Mouse (Mus musculus): ENCODE data around the gene Rac1. TPM values are rescaled to one million over a fixed set of nuclear protein-coding genes. Genes with fewer than 3 reads are reported as not detected.
"Not testable (repeated sequence)": the region's sequence is repeated elsewhere in the genome, so short reads cannot be mapped to it uniquely, and the experiment has no call there.

The Rac1 gene
- polyA plus RNA-seq, 1 experiment, result 420 TPM

DNA sequence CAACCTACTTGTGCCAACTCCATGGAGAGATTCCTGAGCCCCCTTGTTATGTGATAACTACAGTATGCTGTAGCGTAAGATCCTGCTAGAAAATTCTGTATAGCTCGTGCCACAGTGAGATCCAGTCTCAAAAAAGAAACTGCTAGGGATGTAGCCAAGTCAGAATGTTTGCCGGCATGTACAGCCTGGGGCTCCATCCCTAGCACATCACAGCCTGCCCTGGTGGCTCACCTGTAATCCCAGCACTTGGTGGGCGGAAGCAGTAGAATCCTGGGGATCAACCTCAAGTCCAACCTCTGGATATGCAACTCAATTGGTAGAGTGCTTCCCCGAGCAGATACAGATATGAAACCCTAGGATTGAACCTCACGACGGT, 460 bp upstream of the Rac1 start:
- no peak for DNase-seq (ENCODE audit: low read depth, low spot score)
- 10% methylated on average over 7 of the region's 7 CpGs for WGBS

DNA sequence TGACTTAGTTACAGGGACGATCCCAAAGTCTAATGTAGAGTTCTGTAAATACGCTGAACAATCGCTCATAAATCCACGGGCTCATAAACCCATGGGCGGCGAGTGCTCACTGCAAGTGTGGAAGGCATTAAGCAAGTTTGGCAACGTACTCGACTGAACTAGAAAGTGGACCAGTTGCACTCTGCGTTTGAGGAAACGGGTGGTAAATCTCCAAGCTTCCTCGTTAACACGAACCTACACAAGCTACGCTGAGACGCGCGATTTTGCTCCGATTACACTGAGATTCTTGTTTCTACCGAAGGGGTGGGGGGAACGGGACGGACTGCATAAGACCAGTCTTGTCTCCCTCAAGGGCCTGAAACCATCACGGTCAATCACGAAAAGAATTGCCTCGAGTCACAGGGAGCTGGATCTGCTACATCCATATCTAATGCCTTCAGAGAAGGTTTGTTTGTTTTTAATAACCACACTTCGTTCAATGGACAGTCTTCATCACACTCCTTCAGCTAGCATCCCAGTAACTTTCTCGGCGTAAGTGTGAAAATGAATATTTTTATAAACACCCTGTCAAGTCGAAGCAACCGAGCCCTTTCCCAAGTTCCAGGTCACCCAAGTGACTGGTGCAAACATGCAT, 1.0 kb downstream of the Rac1 start:
- DNase-seq (ENCODE audit: low read depth, low spot score), result peak; percentile 80
- WGBS, result under 1% methylated on average over 28 of the region's 28 CpGs

DNA sequence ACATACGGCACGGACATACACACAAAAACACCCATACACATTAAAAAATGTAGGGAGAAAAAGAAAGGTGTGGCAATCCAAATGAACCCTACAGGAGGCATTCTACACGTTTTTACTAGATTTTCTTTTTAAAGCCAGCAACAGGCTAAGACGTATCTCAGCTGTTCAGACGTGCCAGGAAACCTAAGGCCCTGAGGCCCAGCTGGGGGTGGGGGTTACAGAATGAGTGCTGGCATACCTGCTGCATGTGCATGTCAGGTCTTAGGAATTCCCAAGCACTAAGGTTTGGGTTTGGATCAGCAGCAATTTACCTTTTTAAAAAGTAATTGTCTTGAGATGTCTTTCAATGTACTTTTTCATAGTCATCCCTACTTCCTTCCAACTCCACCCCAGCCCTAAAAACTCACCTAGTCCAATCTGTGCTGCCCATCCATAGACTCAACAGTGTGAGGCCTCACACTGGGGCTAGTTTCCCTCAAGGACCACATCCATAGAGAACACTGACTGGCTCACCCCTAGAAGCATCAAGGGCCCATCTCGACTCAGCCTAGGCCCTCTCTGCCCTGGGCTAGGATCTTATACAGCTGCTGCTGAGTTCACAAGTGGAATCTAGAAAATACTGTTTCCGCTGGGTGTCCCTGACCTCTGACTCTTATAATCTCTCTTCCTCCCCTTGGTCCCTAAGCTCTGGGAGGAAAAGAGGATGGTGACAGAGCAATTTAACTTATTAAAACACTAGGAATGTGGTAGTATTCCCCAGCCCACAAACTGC, 2.2 kb downstream of the Rac1 start:
- 35% methylated on average over 7 of the region's 7 CpGs for WGBS

GRCm38 (mm10) chr5:143522882-143523281, 5.0 kb downstream of the Rac1 start:
- 35% methylated on average over 3 of the region's 3 CpGs for WGBS
- no peak for DNase-seq (ENCODE audit: low read depth, low spot score)

More for the DNA sequence above, 2.2 kb downstream of the Rac1 start:
- DNase-seq (ENCODE audit: low read depth, low spot score), result no peak

DNA sequence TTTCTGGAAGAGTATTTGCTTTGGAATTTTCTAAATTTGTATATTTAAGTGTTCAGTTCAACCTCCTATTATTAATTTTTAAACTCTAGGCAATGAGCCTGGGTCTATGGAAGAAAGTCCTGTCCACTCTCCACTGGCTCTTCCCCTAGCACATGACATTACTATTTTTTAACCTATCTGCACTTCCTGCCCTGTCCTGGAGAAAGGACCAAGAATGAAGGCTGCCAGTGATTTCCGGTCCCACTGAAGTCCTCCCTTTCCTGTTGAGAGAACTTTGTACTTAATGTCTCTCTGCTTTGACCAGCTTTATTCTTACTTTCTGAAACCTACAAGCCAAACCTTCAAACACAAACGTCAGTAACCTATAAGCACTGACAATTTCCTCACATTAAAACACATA, 7.4 kb downstream of the Rac1 start:
- DNase-seq (ENCODE audit: low read depth, low spot score), result peak; percentile 64
- WGBS, result 15% methylated on average over 2 of the region's 2 CpGs

GRCm38 (mm10) chr5:143518045-143518591, 9.7 kb downstream of the Rac1 start:
- DNase-seq (ENCODE audit: low read depth, low spot score), result no peak
- WGBS, result 32% methylated on average over 6 of the region's 6 CpGs

DNA sequence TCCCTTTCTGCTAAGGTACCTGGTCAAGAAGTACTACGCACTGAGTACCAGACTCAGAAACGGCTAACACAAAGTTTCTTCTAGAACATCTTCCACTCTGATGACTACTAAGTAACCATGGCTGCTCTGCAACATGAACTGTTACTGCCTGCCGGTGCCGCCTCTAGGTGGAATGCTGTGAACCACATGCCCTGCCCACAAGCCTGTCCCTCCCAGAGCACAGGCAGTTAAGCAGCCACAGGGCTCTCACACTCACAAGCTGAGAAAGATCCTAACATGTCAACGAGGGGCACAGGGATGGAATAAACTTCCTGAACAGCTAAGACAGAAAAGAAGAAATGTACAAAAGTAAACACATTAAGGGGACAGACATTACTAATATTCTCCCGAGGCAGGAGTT, 10.4 kb downstream of the Rac1 start:
- no peak for DNase-seq (ENCODE audit: low read depth, low spot score)
- 35% methylated on average over 6 of the region's 6 CpGs for WGBS

DNA sequence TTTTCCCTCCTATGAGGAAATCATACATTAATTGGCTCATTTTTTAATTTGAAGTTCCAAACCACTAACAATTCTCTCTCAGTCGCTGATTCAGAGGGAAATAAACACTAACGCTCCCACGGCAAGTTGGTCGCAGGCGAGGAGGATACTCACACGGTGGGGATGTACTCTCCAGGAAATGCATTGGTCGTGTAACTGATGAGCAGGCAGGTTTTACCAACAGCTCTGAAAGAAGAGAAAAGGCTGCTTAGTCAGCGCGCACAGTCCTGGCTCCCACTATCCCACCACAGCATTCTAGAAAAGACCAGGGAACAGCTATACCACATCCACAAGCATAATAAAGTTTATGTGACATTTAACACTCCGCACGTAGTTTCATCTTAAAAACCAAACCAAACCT, 10.8 kb downstream of the Rac1 start:
- DNase-seq (ENCODE audit: low read depth, low spot score), result no peak
- 77% methylated on average over 11 of the region's 11 CpGs for WGBS

DNA sequence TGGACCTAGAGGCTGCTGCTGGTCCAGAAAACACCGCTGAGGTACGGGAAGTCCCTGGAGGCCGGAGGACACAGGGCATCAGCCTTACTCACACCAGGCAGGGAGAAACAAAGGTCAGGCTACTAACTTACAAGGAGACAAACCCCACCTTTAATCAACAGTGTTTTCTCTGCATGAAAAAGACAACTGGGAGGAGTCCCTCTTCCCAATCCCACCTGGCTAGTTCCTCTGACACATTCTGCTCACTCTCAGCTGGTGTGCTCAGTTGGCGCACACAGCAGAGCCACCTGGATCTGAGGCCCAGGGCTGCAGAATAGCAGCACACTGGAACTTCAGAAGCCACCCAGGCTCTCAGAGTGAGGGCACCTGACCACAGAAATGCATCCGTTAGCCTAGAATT, 13.0 kb downstream of the Rac1 start:
- no peak for DNase-seq (ENCODE audit: low read depth, low spot score)

DNA sequence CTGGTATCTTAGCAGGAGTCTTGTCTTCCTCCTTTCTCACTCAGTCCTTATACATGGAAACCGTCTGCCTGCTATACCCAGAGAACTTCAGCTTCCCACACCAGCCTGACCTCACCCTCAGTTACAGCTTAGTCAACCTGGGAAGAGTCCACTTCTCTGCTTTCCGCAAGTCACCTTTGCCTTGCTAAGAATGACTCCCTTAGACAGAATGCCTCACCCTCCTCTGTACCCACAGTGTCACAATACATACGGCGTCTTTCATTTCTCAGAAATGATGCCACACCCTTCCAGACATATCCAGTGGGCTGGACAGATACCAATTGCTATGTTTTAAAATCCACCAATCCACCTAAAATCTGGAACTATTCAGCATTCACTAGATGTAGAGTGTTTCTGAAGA, 15.5 kb downstream of the Rac1 start:
- WGBS, result 22% methylated on average over 4 of the region's 4 CpGs
- DNase-seq (ENCODE audit: low read depth, low spot score), result no peak

More for the DNA sequence above, 13.0 kb downstream of the Rac1 start:
- WGBS, result 59% methylated on average over 5 of the region's 5 CpGs

DNA sequence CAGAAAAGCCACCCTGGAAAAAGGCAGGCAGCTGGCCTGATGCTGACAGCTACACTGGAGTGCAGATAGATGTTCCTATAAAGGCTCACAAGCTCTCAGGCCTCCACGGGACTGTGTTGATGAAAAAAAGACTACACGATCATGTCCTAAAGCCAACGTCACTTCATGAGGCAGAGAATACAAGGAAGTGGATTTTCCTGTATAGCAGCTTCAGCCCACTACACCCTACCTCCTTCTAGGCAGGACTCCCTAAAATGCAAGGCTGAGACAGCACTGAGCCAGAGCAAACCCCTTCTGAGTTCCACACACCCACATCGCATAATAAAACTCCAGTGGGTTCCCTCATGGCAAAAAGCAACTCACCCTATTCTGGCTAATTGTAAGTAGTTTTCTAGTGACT, 16.3 kb downstream of the Rac1 start:
- no peak for DNase-seq (ENCODE audit: low read depth, low spot score)
- WGBS, result 39% methylated on average over 4 of the region's 4 CpGs

DNA sequence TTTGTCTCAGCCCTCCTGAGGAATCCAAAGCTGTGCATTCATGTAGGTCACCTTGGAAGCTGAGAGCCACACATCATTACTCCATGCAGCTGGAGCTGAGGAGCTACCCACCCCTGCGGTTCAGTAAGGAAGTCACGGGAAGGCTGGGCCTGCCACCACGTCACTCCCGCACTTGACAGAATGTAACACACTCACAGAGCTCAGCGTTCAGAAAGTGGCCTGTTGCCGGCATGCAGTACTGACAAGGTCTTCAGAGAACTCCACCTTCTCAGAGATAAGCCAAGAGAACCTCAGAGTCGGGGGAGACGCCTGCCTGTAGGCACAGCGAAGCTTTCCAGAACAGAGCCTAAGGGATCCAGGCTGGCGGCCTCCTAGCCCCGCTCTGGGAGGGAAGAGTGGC, 18.1 kb downstream of the Rac1 start:
- DNase-seq (ENCODE audit: low read depth, low spot score), result no peak
- 71% methylated on average over 11 of the region's 11 CpGs for WGBS

DNA sequence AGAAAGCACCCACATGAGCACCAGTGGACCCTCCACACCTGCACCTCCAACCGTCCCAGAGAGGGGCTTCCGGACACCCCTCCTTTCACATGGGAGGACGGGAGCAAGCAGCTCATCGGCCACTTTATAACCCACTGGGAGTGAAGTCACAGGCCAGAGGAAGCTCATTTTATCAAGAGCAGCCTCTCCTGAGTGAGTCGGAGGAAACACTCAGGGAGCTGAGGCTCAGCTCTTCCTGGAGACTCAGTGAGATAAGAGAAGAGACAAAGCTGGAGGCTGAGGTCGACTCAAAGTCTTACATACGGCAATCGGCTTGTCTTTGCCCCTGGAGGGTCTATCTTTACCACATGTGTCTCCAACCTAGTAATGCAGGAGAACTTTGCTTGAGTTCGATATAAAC, 18.5 kb downstream of the Rac1 start:
- WGBS, result 71% methylated on average over 9 of the region's 9 CpGs
- no peak for DNase-seq (ENCODE audit: low read depth, low spot score)

- 76% methylated on average over 7 of the region's 7 CpGs for WGBS
- no peak for DNase-seq (ENCODE audit: low read depth, low spot score)
Measured at GRCm38 (mm10) chr5:143505545-143505944, 22.3 kb downstream of the Rac1 start.

- WGBS, result 75% methylated on average over 8 of the region's 8 CpGs
- no peak for DNase-seq (ENCODE audit: low read depth, low spot score)
Measured at GRCm38 (mm10) chr5:143505056-143505455, 22.8 kb downstream of the Rac1 start.

- no peak for DNase-seq (ENCODE audit: low read depth, low spot score)
- WGBS, result 69% methylated on average over 3 of the region's 3 CpGs
Measured at GRCm38 (mm10) chr5:143504453-143504852, 23.4 kb downstream of the Rac1 start.

- WGBS, result 92% methylated on average over 6 of the region's 6 CpGs
- DNase-seq (ENCODE audit: low read depth, low spot score), result no peak
Measured at GRCm38 (mm10) chr5:143503740-143504139, 24.1 kb downstream of the Rac1 start.

DNA sequence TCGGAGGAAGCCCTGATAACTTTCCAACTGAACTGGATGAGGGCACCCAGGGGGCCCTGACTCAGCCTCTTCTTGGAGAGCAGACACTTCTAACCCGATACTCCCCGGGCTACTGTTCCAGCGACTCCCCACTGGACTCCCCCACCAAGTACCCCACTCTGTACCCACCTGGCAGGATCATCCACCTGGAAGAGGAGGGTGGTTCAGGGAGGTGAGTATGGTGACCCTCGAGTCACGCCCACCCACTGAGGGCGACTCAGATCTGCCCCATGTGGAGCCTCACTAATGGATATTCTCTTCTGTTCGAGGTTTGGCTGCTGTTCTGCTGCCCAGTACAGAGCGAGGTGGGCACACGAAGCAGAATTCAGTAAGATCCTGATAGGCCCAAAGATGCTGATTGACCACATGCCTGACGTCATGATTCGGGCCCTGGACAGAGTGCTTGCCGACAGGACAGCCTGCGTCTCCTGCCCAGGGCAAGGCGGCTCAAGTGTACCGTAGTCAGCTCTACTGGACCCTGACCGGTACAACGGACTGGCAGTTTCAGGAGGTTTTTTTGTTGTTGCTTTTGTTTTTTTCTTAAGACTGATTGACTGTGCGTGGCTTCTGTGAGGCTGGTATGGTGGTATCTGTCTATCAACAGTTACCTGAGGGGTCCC, 24.8 kb downstream of the Rac1 start:
- 88% methylated on average over 19 of the region's 19 CpGs for WGBS
- no peak for DNase-seq (ENCODE audit: low read depth, low spot score)

- WGBS, result 73% methylated on average over 2 of the region's 2 CpGs
- DNase-seq (ENCODE audit: low read depth, low spot score), result no peak
Measured at GRCm38 (mm10) chr5:143501649-143502048, 26.2 kb downstream of the Rac1 start.

GRCm38 (mm10) chr5:143501140-143501539, 26.7 kb downstream of the Rac1 start:
- no peak for DNase-seq (ENCODE audit: low read depth, low spot score)
- 81% methylated on average over 8 of the region's 8 CpGs for WGBS

- 79% methylated on average over 14 of the region's 14 CpGs for WGBS
- not testable (repeated sequence) for DNase-seq (ENCODE audit: low read depth, low spot score)
Measured at GRCm38 (mm10) chr5:143500711-143501110, 27.1 kb downstream of the Rac1 start.

Data from large intestine, adult 2 months (tissue).